Mouse (Mus musculus): ENCODE results near the gene Tmem91.

DNA sequence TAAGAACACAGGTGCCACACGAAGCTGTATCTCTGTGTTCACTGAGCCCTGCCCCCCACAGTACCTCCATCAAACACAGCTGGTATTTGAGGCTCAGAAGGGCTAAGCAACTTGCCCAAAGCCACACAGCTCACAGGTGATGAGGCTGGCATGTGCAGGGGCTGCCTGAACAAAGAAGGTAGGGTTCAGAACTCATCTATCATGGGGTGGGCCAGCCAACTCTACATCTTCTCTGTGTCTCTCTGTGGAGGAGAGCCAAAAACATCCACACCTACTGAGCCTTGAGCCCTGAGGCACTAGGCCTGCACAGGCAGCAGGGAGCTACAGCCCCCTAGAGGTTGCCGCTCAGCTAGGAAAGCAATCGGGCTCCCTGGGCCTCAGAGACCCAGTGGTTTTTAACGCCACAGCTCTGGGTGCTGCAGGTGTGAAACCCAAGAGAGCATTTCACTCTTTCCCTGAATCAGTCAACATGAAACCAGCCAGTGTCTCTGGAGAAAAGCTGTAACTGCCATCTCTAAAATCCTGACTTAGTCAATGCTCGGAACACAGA, 27.3 kb downstream of the Tmem91 start:
- TF ChIP-seq CHD2 (IDR thresholded peaks at IDR 0.05; ENCODE audit: low read depth, low read length) (no peak), MAFK (IDR thresholded peaks at IDR 0.05; ENCODE audit: insufficient read depth, low read depth, low read length) (no peak)

All from ES-E14 (cell line).